Mouse (Mus musculus): ENCODE measurements around the gene Mtch2. TPM values are rescaled to one million over a fixed set of nuclear protein-coding genes. Genes with fewer than 3 reads are reported as not detected.

Gene Mtch2
- polyA plus RNA-seq, 1 experiment: 69.1 TPM

GRCm38 (mm10) chr2:90825515-90826172 is 21.3 kb upstream of the Mtch2 start:
- H3K4me1 ChIP-seq (ENCODE audit: control insufficient read depth, insufficient read depth, low read length): no peaks in the 10 kb centered on the region
- peak; percentile 13 for DNase-seq
- 52% methylated on average over 11 of the region's 11 CpGs for WGBS
- TF ChIP-seq POLR2A (IDR thresholded peaks at IDR 0.05; ENCODE audit: borderline replicate concordance, extremely low read depth, low read depth, low read length) (no peak), CTCF (IDR thresholded peaks at IDR 0.05; ENCODE audit: insufficient read depth, low read length) (no peak)
- no peak overlapping the region for H3K4me3 ChIP-seq (replicated peaks; ENCODE audit: extremely low read depth, low read depth, low read length)

GRCm38 (mm10) chr2:90828739-90829138 is 18.2 kb upstream of the Mtch2 start:
- 41% methylated on average over 7 of the region's 7 CpGs for WGBS
- no peak for TF ChIP-seq POLR2A (IDR thresholded peaks at IDR 0.05; ENCODE audit: borderline replicate concordance, extremely low read depth, low read depth, low read length)
- TF ChIP-seq CTCF (IDR thresholded peaks at IDR 0.05; ENCODE audit: insufficient read depth, low read length): no peak
- no peaks in the 10 kb centered on the region for H3K4me1 ChIP-seq (ENCODE audit: control insufficient read depth, insufficient read depth, low read length)
- no peak overlapping the region for H3K4me3 ChIP-seq (replicated peaks; ENCODE audit: extremely low read depth, low read depth, low read length)
- DNase-seq: no peak

GRCm38 (mm10) chr2:90833502-90833901 is 13.5 kb upstream of the Mtch2 start:
- no peak for DNase-seq
- 74% methylated on average over 5 of the region's 5 CpGs for WGBS

GRCm38 (mm10) chr2:90838621-90839020 is 8.3 kb upstream of the Mtch2 start:
- TF ChIP-seq CTCF (IDR thresholded peaks at IDR 0.05; ENCODE audit: insufficient read depth, low read length) (no peak), POLR2A (IDR thresholded peaks at IDR 0.05; ENCODE audit: borderline replicate concordance, extremely low read depth, low read depth, low read length) (no peak)
- Histone ChIP-seq H3K4me3 (replicated peaks; ENCODE audit: extremely low read depth, low read depth, low read length) (no peak overlapping the region), H3K4me1 (ENCODE audit: control insufficient read depth, insufficient read depth, low read length) (no peaks in the 10 kb centered on the region)
- no peak for DNase-seq
- 67% methylated on average over 2 of the region's 2 CpGs for WGBS

More at GRCm38 (mm10) chr2:90833502-90833901, 13.5 kb upstream of the Mtch2 start:
- TF ChIP-seq CTCF (IDR thresholded peaks at IDR 0.05; ENCODE audit: insufficient read depth, low read length) (no peak), POLR2A (IDR thresholded peaks at IDR 0.05; ENCODE audit: borderline replicate concordance, extremely low read depth, low read depth, low read length) (no peak)
- no peaks in the 10 kb centered on the region for H3K4me1 ChIP-seq (ENCODE audit: control insufficient read depth, insufficient read depth, low read length)
- H3K4me3 ChIP-seq (replicated peaks; ENCODE audit: extremely low read depth, low read depth, low read length): no peak overlapping the region

- H3K4me1 ChIP-seq (ENCODE audit: control insufficient read depth, insufficient read depth, low read length): peaks cover 4% of the 10 kb centered on the region; the same call in 1 of the 2 replicates
- TF ChIP-seq POLR2A (IDR thresholded peaks at IDR 0.05; ENCODE audit: borderline replicate concordance, extremely low read depth, low read depth, low read length) (no peak), CTCF (IDR thresholded peaks at IDR 0.05; ENCODE audit: insufficient read depth, low read length) (no peak)
- no peak overlapping the region for H3K4me3 ChIP-seq (replicated peaks; ENCODE audit: extremely low read depth, low read depth, low read length)
- WGBS: 71% methylated on average over 1 of the region's 1 CpGs
- DNase-seq: no peak
Measured at GRCm38 (mm10) chr2:90843666-90844065, 3.3 kb upstream of the Mtch2 start.

GRCm38 (mm10) chr2:90844262-90844661 is 2.7 kb upstream of the Mtch2 start:
- DNase-seq: no peak
- TF ChIP-seq POLR2A (IDR thresholded peaks at IDR 0.05; ENCODE audit: borderline replicate concordance, extremely low read depth, low read depth, low read length) (no peak), CTCF (IDR thresholded peaks at IDR 0.05; ENCODE audit: insufficient read depth, low read length) (no peak)
- H3K4me1 ChIP-seq (ENCODE audit: control insufficient read depth, insufficient read depth, low read length): peaks cover 4% of the 10 kb centered on the region; the same call in 1 of the 2 replicates
- no peak overlapping the region for H3K4me3 ChIP-seq (replicated peaks; ENCODE audit: extremely low read depth, low read depth, low read length)
- 81% methylated on average over 5 of the region's 5 CpGs for WGBS

- no peak for DNase-seq
- no peak for TF ChIP-seq CTCF (IDR thresholded peaks at IDR 0.05; ENCODE audit: insufficient read depth, low read length)
- TF ChIP-seq POLR2A (IDR thresholded peaks at IDR 0.05; ENCODE audit: borderline replicate concordance, extremely low read depth, low read depth, low read length): no peak
- WGBS: 76% methylated on average over 5 of the region's 5 CpGs
- Histone ChIP-seq H3K4me1 (ENCODE audit: control insufficient read depth, insufficient read depth, low read length) (peaks cover 4% of the 10 kb centered on the region; the same call in 1 of the 2 replicates), H3K4me3 (replicated peaks; ENCODE audit: extremely low read depth, low read depth, low read length) (no peak overlapping the region)
Measured at GRCm38 (mm10) chr2:90845234-90845633, 1.7 kb upstream of the Mtch2 start.

GRCm38 (mm10) chr2:90846171-90846570 is 784 bp upstream of the Mtch2 start:
- 54% methylated on average over 6 of the region's 6 CpGs for WGBS
- TF ChIP-seq POLR2A (IDR thresholded peaks at IDR 0.05; ENCODE audit: borderline replicate concordance, extremely low read depth, low read depth, low read length): no peak
- peaks cover 4% of the 10 kb centered on the region; the same call in 1 of the 2 replicates for H3K4me1 ChIP-seq (ENCODE audit: control insufficient read depth, insufficient read depth, low read length)
- no peak overlapping the region for H3K4me3 ChIP-seq (replicated peaks; ENCODE audit: extremely low read depth, low read depth, low read length)
- no peak for DNase-seq

- WGBS: 2% methylated on average over 8 of the region's 8 CpGs
- peaks cover 4% of the 10 kb centered on the region; the same call in 1 of the 2 replicates for H3K4me1 ChIP-seq (ENCODE audit: control insufficient read depth, insufficient read depth, low read length)
- no peak for TF ChIP-seq CTCF (IDR thresholded peaks at IDR 0.05; ENCODE audit: insufficient read depth, low read length)
- no peak for TF ChIP-seq POLR2A (IDR thresholded peaks at IDR 0.05; ENCODE audit: borderline replicate concordance, extremely low read depth, low read depth, low read length)
- DNase-seq: no peak
- H3K4me3 ChIP-seq (replicated peaks; ENCODE audit: extremely low read depth, low read depth, low read length): peak overlapping the region; percentile 72
Measured at GRCm38 (mm10) chr2:90846597-90846954, 379 bp upstream of the Mtch2 start.

- Histone ChIP-seq H3K4me1 (ENCODE audit: control insufficient read depth, insufficient read depth, low read length) (peaks cover 4% of the 10 kb centered on the region; the same call in 1 of the 2 replicates), H3K4me3 (replicated peaks; ENCODE audit: extremely low read depth, low read depth, low read length) (peak overlapping the region; percentile 75)
- no peak for DNase-seq
- 1% methylated on average over 13 of the region's 13 CpGs for WGBS
- TF ChIP-seq CTCF (IDR thresholded peaks at IDR 0.05; ENCODE audit: insufficient read depth, low read length): no peak
Measured at GRCm38 (mm10) chr2:90847681-90848050, 711 bp downstream of the Mtch2 start.
